Mouse (Mus musculus) retina, postnatal 1 day (tissue): ENCODE results near the gene Lrp2bp.

Experiments
- DNase-seq: peaks from one replicate; pipeline ENCODE4 v3.0.0-alpha.2; 2012

The Lrp2bp gene

GRCm38 (mm10) chr8:46036217-46036616, 37.1 kb downstream of the Lrp2bp start:
- no peak for DNase-seq

GRCm38 (mm10) chr8:46039666-46040065, 40.6 kb downstream of the Lrp2bp start:
- DNase-seq, result no peak

GRCm38 (mm10) chr8:46040260-46040659, 41.2 kb downstream of the Lrp2bp start:
- no peak for DNase-seq

- no peak for DNase-seq
These were observed 73.7 kb downstream of the Lrp2bp start for GRCm38 (mm10) chr8:46072798-46073197.

GRCm38 (mm10) chr8:46073540-46074140, 74.5 kb downstream of the Lrp2bp start:
- DNase-seq, result no peak

GRCm38 (mm10) chr8:46075223-46075622, 76.1 kb downstream of the Lrp2bp start:
- no peak for DNase-seq

- DNase-seq, result no peak
These were observed 79.8 kb downstream of the Lrp2bp start for GRCm38 (mm10) chr8:46078866-46079265.
